Mouse (Mus musculus) 3134 (cell line): ENCODE measurements around the gene Lgalsl.

ENCODE experiments used
- DNase-seq: peaks from one replicate; pipeline ENCODE4 v3.0.0-alpha.2; 2011; ENCODE audit warnings: low spot score; ENCODE audit not compliant: insufficient read length; ENCODE audit errors: extremely low read depth

Gene Lgalsl

GRCm38 (mm10) chr11:20785186-20785585, 45.7 kb downstream of the Lgalsl start:
- DNase-seq: no peak

- DNase-seq: no peak
These were observed 46.1 kb downstream of the Lgalsl start for GRCm38 (mm10) chr11:20784776-20785175.

- no peak for DNase-seq
These were observed 47.4 kb downstream of the Lgalsl start for GRCm38 (mm10) chr11:20783467-20783866.

GRCm38 (mm10) chr11:20782620-20783019, 48.2 kb downstream of the Lgalsl start:
- DNase-seq: no peak

GRCm38 (mm10) chr11:20780312-20780711, 50.5 kb downstream of the Lgalsl start:
- DNase-seq: no peak

GRCm38 (mm10) chr11:20778861-20779563, 51.8 kb downstream of the Lgalsl start:
- DNase-seq: no peak

- no peak for DNase-seq
These were observed 52.6 kb downstream of the Lgalsl start for GRCm38 (mm10) chr11:20778298-20778697.

- DNase-seq: no peak
These were observed 54.2 kb downstream of the Lgalsl start for GRCm38 (mm10) chr11:20776668-20777067.
